In genomic region chr17:13700131-13701016, GRCm38 (mm10) we compare ENCODE assay signal across 8 mouse cellular contexts. TPM values are rescaled to one million over a fixed set of nuclear protein-coding genes. Genes with fewer than 3 reads are reported as not detected.
A peak's percentile ranks its signal among the peaks of the same experiment; 100 is the strongest.
DNase-seq lines count a peak whose midpoint lies in the region; ATAC-seq and TF ChIP-seq lines count a peak whose summit lies in the region.

No protein-coding gene starts in this region.

- peaks cover 12% of the 10 kb centered on the region for H3K4me1 ChIP-seq in forebrain, embryonic 16.5 days (replicated peaks; ENCODE audit: control insufficient read depth, insufficient read depth, low read length)
- H3K4me1 ChIP-seq in hindbrain, embryonic 13.5 days (replicated peaks), result peaks cover 23% of the 10 kb centered on the region
- no peaks in the 10 kb centered on the region; the same call in 1 of the 2 replicates for H3K4me1 ChIP-seq in thymus, adult 2 months (replicated peaks; ENCODE audit: control insufficient read depth, insufficient read depth, low read length)

- no peak overlapping the region for H3K9ac ChIP-seq in forebrain, embryonic 16.5 days (replicated peaks; ENCODE audit: low read depth, low read length)
- H3K9ac ChIP-seq in hindbrain, embryonic 13.5 days, result no peak overlapping the region

- no peaks in the 10 kb centered on the region for H3K9me3 ChIP-seq in forebrain, embryonic 16.5 days (ENCODE audit: control insufficient read depth, low read length)
- no peaks in the 10 kb centered on the region for H3K9me3 ChIP-seq in hindbrain, embryonic 13.5 days

- WGBS in forebrain, embryonic 16.5 days, result 13% methylated on average over 4 of the region's 4 CpGs
- WGBS in hindbrain, embryonic 13.5 days, result 18% methylated on average over 4 of the region's 4 CpGs
- WGBS in thymus, adult 2 months, result 87% methylated on average over 4 of the region's 4 CpGs

- H3K36me3 ChIP-seq in forebrain, embryonic 16.5 days (ENCODE audit: control insufficient read depth, insufficient read depth), result no peaks in the 10 kb centered on the region
- H3K36me3 ChIP-seq in hindbrain, embryonic 13.5 days, result no peaks in the 10 kb centered on the region
- H3K36me3 ChIP-seq in thymus, adult 2 months (ENCODE audit: control insufficient read depth, insufficient read depth, low read length), result no peaks in the 10 kb centered on the region

- peak; percentile 84 for ATAC-seq in forebrain, embryonic 16.5 days
- ATAC-seq in hindbrain, embryonic 13.5 days (ENCODE audit: low FRiP score), result peak; percentile 57; the same call in 1 of the 2 replicates

- H3K4me2 ChIP-seq in forebrain, embryonic 16.5 days (ENCODE audit: low read length), result no peak overlapping the region
- H3K4me2 ChIP-seq in hindbrain, embryonic 13.5 days, result no peak overlapping the region

- H3K4me3 ChIP-seq in forebrain, embryonic 16.5 days (replicated peaks; ENCODE audit: low read length), result no peak overlapping the region
- no peak overlapping the region for H3K4me3 ChIP-seq in hindbrain, embryonic 13.5 days
- no peak overlapping the region for H3K4me3 ChIP-seq in thymus, adult 2 months (ENCODE audit: control insufficient read depth, insufficient read depth, low read length)

- no peak for TF ChIP-seq POLR2A in thymus, adult 2 months (IDR thresholded peaks at IDR 0.05; ENCODE audit: control insufficient read depth, extremely low read depth, insufficient read depth, low read length, poor library complexity)

- H3K27ac ChIP-seq in forebrain, embryonic 16.5 days (ENCODE audit: low read length), result peak overlapping the region; percentile 36; the same call in 1 of the 2 replicates
- peak overlapping the region; percentile 41; the same call in 1 of the 2 replicates for H3K27ac ChIP-seq in hindbrain, embryonic 13.5 days
- no peak overlapping the region for H3K27ac ChIP-seq in thymus, adult 2 months (ENCODE audit: control insufficient read depth, insufficient read depth, low read length)

- no peak for TF ChIP-seq CTCF in thymus, adult 2 months (IDR thresholded peaks at IDR 0.05; ENCODE audit: borderline replicate concordance, control insufficient read depth, extremely low read depth, insufficient read depth, low read length, poor library complexity)

- DNase-seq in adrenal gland, adult 2 months, result peak; percentile 71
- DNase-seq in adrenal gland, adult 18-20 months (ENCODE audit: low spot score in 2 of 2), result no peak
- DNase-seq in liver, result peak; percentile 53
- DNase-seq in neural tube, embryonic 10.5 days (ENCODE audit: extremely low spot score, low spot score), result peak; percentile 54
- no peak for DNase-seq in thymus, adult 2 months
- no peak for DNase-seq in layer of hippocampus, postnatal 10 days (ENCODE audit: low spot score in 2 of 2)

- no peaks in the 10 kb centered on the region for H3K27me3 ChIP-seq in forebrain, embryonic 16.5 days (replicated peaks; ENCODE audit: control insufficient read depth, insufficient read depth, low read length)
- no peaks in the 10 kb centered on the region for H3K27me3 ChIP-seq in hindbrain, embryonic 13.5 days
- H3K27me3 ChIP-seq in thymus, adult 2 months (ENCODE audit: control insufficient read depth, insufficient read depth, low read length), result no peaks in the 10 kb centered on the region

RNA-seq across cellular contexts. Expression of gene Afdn, which starts 60.0 kb away (rescaled TPM):
- total RNA-seq in adrenal gland, adult 2 months (2021), result 10 to 100 TPM; 67.6 to 84.8 TPM
- 18.9 and 19.5 TPM in 2 replicates for polyA plus RNA-seq in adrenal gland, adult 2 months (2012; rRNA removed)
- total RNA-seq in adrenal gland, adult 18-20 months (2021), result 10 to 100 TPM; 62.4 to 68.4 TPM
- polyA plus RNA-seq in forebrain, embryonic 16.5 days (2015; fragmentation: Nextera tagmentation; extraction: Ambion mirVana), result 142 and 146 TPM in 2 replicates
- polyA plus RNA-seq in hindbrain, embryonic 13.5 days (2015; fragmentation: Nextera tagmentation; extraction: Ambion mirVana), result 124 and 136 TPM in 2 replicates
- polyA plus RNA-seq in thymus, adult 2 months (2012; rRNA removed), result 7.7 and 11.6 TPM in 2 replicates
- total RNA-seq in layer of hippocampus, postnatal 10 days (2021), result 100 to 1,000 TPM; 130 to 134 TPM

Comparison
In these comparisons a context has a peak if more than half of its experiments do, and no peak if none do; other contexts are left out.
1. DNase-seq: peak in adrenal gland, adult 2 months (single experiment), liver (single experiment) and neural tube, embryonic 10.5 days (single experiment); none in adrenal gland, adult 18-20 months (0 of 2), thymus, adult 2 months (single experiment) and layer of hippocampus, postnatal 10 days (0 of 2).